Mouse (Mus musculus): ENCODE measurements around the gene Sag. TPM values are rescaled to one million over a fixed set of nuclear protein-coding genes. Genes with fewer than 3 reads are reported as not detected.

The Sag gene
- polyA plus RNA-seq, 1 experiment: 0.39 TPM

- no peak for DNase-seq (ENCODE audit: low spot score)
Observed at GRCm38 (mm10) chr1:87854411-87854810, 50.9 kb downstream of the Sag start.

- no peak for DNase-seq (ENCODE audit: low spot score)
Observed at GRCm38 (mm10) chr1:87854851-87855251, 51.4 kb downstream of the Sag start.

- DNase-seq (ENCODE audit: low spot score): no peak
Observed at GRCm38 (mm10) chr1:87855522-87855921, 52.0 kb downstream of the Sag start.

- DNase-seq (ENCODE audit: low spot score): no peak
Observed at GRCm38 (mm10) chr1:87856823-87857222, 53.3 kb downstream of the Sag start.

- no peak for DNase-seq (ENCODE audit: low spot score)
Observed at GRCm38 (mm10) chr1:87858031-87858430, 54.6 kb downstream of the Sag start.

GRCm38 (mm10) chr1:87858529-87858928, 55.0 kb downstream of the Sag start:
- DNase-seq (ENCODE audit: low spot score): no peak

GRCm38 (mm10) chr1:87863602-87864001, 60.1 kb downstream of the Sag start:
- DNase-seq (ENCODE audit: low spot score): no peak

- DNase-seq (ENCODE audit: low spot score): no peak
Observed at GRCm38 (mm10) chr1:87864889-87865288, 61.4 kb downstream of the Sag start.

GRCm38 (mm10) chr1:87866672-87867071, 63.2 kb downstream of the Sag start:
- no peak for DNase-seq (ENCODE audit: low spot score)

GRCm38 (mm10) chr1:87871546-87871945, 68.1 kb downstream of the Sag start:
- DNase-seq (ENCODE audit: low spot score): no peak

- no peak for DNase-seq (ENCODE audit: low spot score)
Observed at GRCm38 (mm10) chr1:87873081-87873480, 69.6 kb downstream of the Sag start.

- DNase-seq (ENCODE audit: low spot score): no peak
Observed at GRCm38 (mm10) chr1:87876065-87876464, 72.6 kb downstream of the Sag start.

GRCm38 (mm10) chr1:87877552-87878283, 74.2 kb downstream of the Sag start:
- no peak for DNase-seq (ENCODE audit: low spot score)

GRCm38 (mm10) chr1:87879034-87879433, 75.6 kb downstream of the Sag start:
- no peak for DNase-seq (ENCODE audit: low spot score)

- DNase-seq (ENCODE audit: low spot score): no peak
Observed at GRCm38 (mm10) chr1:87879494-87880325, 76.2 kb downstream of the Sag start.

- DNase-seq (ENCODE audit: low spot score): no peak
Observed at GRCm38 (mm10) chr1:87880326-87880627, 76.8 kb downstream of the Sag start.

- DNase-seq (ENCODE audit: low spot score): no peak
Observed at GRCm38 (mm10) chr1:87880856-87881255, 77.4 kb downstream of the Sag start.

- no peak for DNase-seq (ENCODE audit: low spot score)
Observed at GRCm38 (mm10) chr1:87881726-87882125, 78.2 kb downstream of the Sag start.

GRCm38 (mm10) chr1:87882554-87882953, 79.1 kb downstream of the Sag start:
- no peak for DNase-seq (ENCODE audit: low spot score)

- DNase-seq (ENCODE audit: low spot score): no peak
Observed at GRCm38 (mm10) chr1:87890960-87891359, 87.5 kb downstream of the Sag start.

GRCm38 (mm10) chr1:87891634-87892033, 88.2 kb downstream of the Sag start:
- DNase-seq (ENCODE audit: low spot score): no peak

- DNase-seq (ENCODE audit: low spot score): no peak
Observed at GRCm38 (mm10) chr1:87892499-87892898, 89.0 kb downstream of the Sag start.

- no peak for DNase-seq (ENCODE audit: low spot score)
Observed at GRCm38 (mm10) chr1:87893414-87893813, 89.9 kb downstream of the Sag start.

All from urinary bladder, adult 2 months (tissue).